Mouse (Mus musculus) limb, embryonic 14.5 days (tissue): ENCODE results near the gene Gjc2. TPM values are rescaled to one million over a fixed set of nuclear protein-coding genes. Genes with fewer than 3 reads are reported as not detected.
A peak's percentile ranks its signal among the peaks of the same experiment; 100 is the strongest.

ENCODE experiments used
- ATAC-seq: fragments of 200-750 bp; cut with Nextera tagmentation; 2 replicates; pipeline ENCODE4 v1.8.0; 2017; ENCODE audit warnings: low read depth, moderate number of reproducible peaks, moderate TSS enrichment; ENCODE audit not compliant: low FRiP score
- DNase-seq: peaks from one replicate; pipeline ENCODE4 v3.0.0-alpha.2; 2015; ENCODE audit warnings: low spot score
- H3K27ac ChIP-seq: fragments of 300-500 bp; sonication (generic); replicated peaks from 2 replicates; pipeline ENCODE4 v1.5.1; 2014; ENCODE audit warnings: low read depth, mild to moderate bottlenecking, low read length, moderate library complexity, mixed read lengths
- H3K27me3 ChIP-seq: fragments of 300-500 bp; sonication (generic); 2 replicates; pipeline ENCODE4 v1.6.1; 2014; ENCODE audit warnings: low read length, mixed read lengths; ENCODE audit not compliant: control insufficient read depth, insufficient read depth
- H3K36me3 ChIP-seq: fragments of 300-500 bp; sonication (generic); 2 replicates; pipeline ENCODE4 v1.6.1; 2014; ENCODE audit warnings: mild to moderate bottlenecking, low read length, moderate library complexity, mixed read lengths; ENCODE audit not compliant: control insufficient read depth, insufficient read depth
- H3K4me1 ChIP-seq: fragments of 300-500 bp; sonication (generic); 2 replicates; pipeline ENCODE4 v1.6.1; 2014; ENCODE audit warnings: antibody characterized with exemption, low read length, mixed read lengths; ENCODE audit not compliant: control insufficient read depth, insufficient read depth
- H3K4me2 ChIP-seq: fragments of 300-500 bp; sonication (generic); replicated peaks from 2 replicates; pipeline ENCODE4 v1.6.1; 2014; ENCODE audit warnings: low read depth, mild to moderate bottlenecking, low read length, moderate library complexity; ENCODE audit not compliant: severe bottlenecking
- H3K4me3 ChIP-seq: fragments of 300-500 bp; sonication (generic); replicated peaks from 2 replicates; pipeline ENCODE4 v1.5.1; 2014; ENCODE audit warnings: low read length
- H3K9ac ChIP-seq: fragments of 300-500 bp; sonication (generic); 2 replicates; pipeline ENCODE4 v1.6.1; 2014; ENCODE audit warnings: mild to moderate bottlenecking, low read depth, low read length, moderate library complexity; ENCODE audit not compliant: severe bottlenecking
- H3K9me3 ChIP-seq: fragments of 300-500 bp; sonication (generic); 2 replicates; pipeline ENCODE4 v1.6.1; 2016; ENCODE audit warnings: low read length; ENCODE audit not compliant: control insufficient read depth
- POLR2A ChIP-seq: fragments of 200-500 bp; IDR thresholded peaks from 2 replicates; pipeline ENCODE4 v1.8.0; 2012; ENCODE audit warnings: inconsistent platforms, mild to moderate bottlenecking, moderate library complexity, borderline replicate concordance; ENCODE audit not compliant: insufficient read depth, insufficient read length; ENCODE audit errors: extremely low read depth
- WGBS: fragments of 180-500 bp; shearing (Covaris S2); extraction: QIAGEN DNeasy Blood & Tissue Kit; methylation state at CpG from one replicate; pipeline ENCODE4 v1.1.7; 2014; 5-methylcytosine and 5-hydroxymethylcytosine counted together
- polyA plus RNA-seq, 2 experiments: library from polyadenylated mRNA; depleted of rRNA in 1 of 2; stranded (reverse) in 1 of 2; unstranded in 1 of 2; fragments of >200 nt; fragmentation: Nextera tagmentation in 1 of 2; extraction: Ambion mirVana in 1 of 2; gene quantifications; 2 replicates each; pipeline versions ENCODE4 v1.2.1 to v1.2.3; 2012 to 2014

The Gjc2 gene
- polyA plus RNA-seq, 2 experiments: 0.36 to 0.78 TPM

DNA sequence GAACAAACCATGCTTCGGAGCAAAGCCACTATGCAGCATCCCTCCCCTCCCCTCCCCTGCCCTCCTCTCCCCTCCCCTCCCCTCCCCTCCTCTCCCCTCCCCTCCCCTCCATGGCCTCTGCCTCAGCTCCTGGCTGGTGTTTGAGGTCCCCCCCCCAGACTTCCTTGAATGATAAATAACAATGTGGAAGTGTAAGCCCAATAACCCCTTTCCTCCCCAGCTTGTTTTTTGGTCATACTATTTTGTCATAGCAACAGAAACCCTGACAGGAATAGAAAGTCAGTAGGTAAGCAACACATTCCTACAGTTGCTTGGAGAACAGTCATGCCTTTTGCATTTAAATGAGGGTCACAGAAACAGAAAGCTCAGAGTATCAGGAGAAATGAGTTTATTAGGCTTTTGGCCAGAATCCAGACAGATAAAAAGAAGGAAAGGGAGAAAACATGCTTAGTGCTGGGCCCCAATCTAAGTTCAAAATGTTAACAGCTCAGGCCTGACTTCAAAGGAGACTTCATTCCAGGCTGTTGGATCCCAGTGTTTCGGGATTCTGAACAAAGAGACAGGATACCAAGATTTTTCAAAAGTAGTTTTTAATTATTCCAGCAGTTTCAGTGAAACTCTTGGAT, 17.3 kb downstream of the Gjc2 start:
- ATAC-seq (no peak), DNase-seq (no peak)
- Histone ChIP-seq H3K4me2 (no peak overlapping the region), H3K9me3 (no peaks in the 10 kb centered on the region), H3K4me3 (no peak overlapping the region), H3K27me3 (no peaks in the 10 kb centered on the region), H3K27ac (no peak overlapping the region), H3K36me3 (no peaks in the 10 kb centered on the region), H3K4me1 (peaks cover 11% of the 10 kb centered on the region), H3K9ac (no peak overlapping the region)
- no peak for TF ChIP-seq POLR2A
- WGBS: 47% methylated on average over 2 of the region's 2 CpGs

DNA sequence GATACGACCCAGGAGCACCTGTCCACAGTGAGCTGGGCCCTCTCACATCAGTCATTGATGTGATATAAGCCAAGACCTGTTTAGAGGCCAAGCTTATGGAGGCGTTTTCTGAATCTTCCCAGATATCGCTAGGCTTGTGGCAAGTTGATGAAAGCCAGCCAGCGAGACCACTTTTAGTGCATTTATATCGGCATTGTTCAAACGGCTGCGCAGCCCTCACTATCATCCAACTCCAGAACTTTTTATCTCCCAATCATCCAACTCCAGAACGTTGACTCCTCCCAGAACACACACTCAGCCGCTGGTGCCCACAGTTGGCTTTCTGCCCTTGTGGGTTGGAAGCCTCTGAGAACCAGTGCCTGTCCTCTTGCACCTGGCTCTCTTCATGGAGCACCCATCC, 18.6 kb downstream of the Gjc2 start:
- Histone ChIP-seq H3K27ac (no peak overlapping the region), H3K9ac (no peak overlapping the region), H3K27me3 (no peaks in the 10 kb centered on the region), H3K36me3 (no peaks in the 10 kb centered on the region), H3K4me1 (peaks cover 11% of the 10 kb centered on the region), H3K9me3 (no peaks in the 10 kb centered on the region), H3K4me2 (peak overlapping the region; percentile 70; the same call in 1 of the 2 replicates), H3K4me3 (peak overlapping the region; percentile 78)
- ATAC-seq (no peak), DNase-seq (no peak)
- no peak for TF ChIP-seq POLR2A
- WGBS: 84% methylated on average over 9 of the region's 9 CpGs

DNA sequence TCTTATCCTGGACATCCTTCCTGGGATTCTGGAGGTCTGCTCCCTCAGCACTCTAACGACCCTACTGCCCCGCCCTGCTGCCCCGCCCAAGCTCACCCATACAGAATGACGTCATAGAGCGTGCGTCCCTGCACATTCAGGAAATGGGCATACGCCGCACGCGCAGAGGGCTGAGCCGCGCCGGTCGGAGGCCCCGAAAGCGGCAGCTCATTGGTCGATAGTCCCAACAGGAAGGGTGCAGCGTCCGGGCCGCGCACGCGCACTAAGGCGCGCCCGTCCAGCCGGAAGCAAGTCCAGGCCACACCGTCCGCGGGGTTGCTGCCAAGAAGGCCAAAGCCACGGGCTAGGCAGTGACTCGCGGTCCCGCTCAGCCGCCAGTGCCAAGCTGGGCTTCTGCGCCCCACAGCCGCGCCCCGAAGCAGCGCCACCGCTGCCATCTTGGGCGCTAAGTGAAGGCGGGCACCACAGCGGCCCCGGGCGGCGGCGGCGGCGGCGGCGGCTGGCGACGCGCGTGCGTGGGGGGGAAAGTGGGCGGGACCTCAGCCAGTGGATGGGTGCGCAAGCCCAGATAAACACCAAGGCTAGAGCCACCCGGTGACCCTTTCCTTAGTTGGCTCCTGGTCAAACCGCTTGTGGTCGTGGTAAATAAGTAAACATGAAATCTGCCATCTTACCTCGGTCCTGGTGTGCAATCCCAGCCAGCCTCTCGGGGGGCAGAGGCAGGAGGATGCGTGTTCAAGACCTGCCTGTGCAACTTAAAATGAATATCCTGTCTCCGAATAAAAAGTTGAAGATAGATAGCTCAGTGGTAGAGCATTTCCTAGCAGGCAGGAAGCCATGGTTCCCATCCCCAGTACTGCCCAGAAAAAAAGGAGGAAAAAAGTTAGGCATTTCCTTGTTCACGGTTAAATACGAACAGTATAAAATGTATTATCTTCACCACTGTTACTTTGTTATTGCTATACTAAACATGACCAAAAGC, 19.5 kb downstream of the Gjc2 start, which contains the start of gene Iba57:
TSS of gene Iba57 (minus strand) at position 485 of the 982 bp plus-strand sequence.
- Histone ChIP-seq H3K27ac (peak within 1 kb of the TSS; percentile 98), H3K9me3 (no peaks in the 10 kb centered on the region), H3K4me2 (peak within 1 kb of the TSS; percentile 70), H3K9ac (peak within 1 kb of the TSS; percentile 92), H3K27me3 (no peaks in the 10 kb centered on the region), H3K36me3 (no peaks in the 10 kb centered on the region), H3K4me1 (peaks cover 11% of the 10 kb centered on the region), H3K4me3 (peak within 1 kb of the TSS; percentile 78)
- ATAC-seq (peak; percentile 98), DNase-seq (peak; percentile 98)
- peak; percentile 94; the same call in 1 of the 2 replicates for TF ChIP-seq POLR2A
- 5% methylated on average over 41 of the region's 68 CpGs for WGBS

DNA sequence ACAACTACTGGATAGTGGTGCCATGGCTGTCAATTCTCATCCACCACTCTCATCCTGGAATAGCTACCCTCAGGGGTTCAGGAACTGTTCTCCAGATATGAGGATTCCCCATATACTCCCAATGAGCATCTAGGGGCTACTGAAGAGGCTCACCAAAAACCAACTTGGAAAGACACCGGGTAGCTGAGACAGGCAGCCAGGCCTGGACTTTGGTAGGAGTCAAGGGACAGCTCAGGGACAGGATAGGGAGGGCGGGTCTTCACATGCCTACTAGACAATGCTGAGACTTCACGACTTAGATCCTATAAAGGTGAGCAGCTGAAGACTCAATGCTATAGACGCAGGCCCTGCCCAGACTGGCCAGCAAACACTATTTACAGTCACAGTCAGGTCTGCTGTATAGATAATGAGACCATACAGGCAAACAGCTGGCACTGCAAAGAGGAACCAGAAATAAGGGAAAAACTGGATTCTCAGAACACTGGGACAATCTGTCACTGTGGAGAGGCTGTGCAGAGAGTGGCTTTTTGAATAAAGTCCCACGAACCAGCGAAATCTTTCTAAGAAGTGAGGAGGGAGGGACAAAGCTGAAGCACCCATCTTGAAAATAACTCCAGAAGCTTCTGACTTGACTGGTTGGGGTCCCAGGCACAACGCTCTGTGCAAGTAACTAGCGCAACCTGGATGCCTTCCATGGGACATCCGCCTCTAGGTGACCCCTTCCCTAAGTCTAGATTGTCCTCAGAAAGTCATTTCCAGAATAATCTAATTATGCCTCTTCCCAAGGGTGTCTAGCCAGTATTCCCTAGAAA, 20.4 kb downstream of the Gjc2 start:
- Histone ChIP-seq H3K27ac (peak overlapping the region; percentile 48), H3K9me3 (no peaks in the 10 kb centered on the region), H3K36me3 (peaks cover 6% of the 10 kb centered on the region), H3K4me1 (peaks cover 11% of the 10 kb centered on the region), H3K9ac (peak overlapping the region; percentile 46), H3K27me3 (no peaks in the 10 kb centered on the region), H3K4me2 (peak overlapping the region; percentile 70), H3K4me3 (peak overlapping the region; percentile 78)
- DNase-seq (no peak), ATAC-seq (no peak)
- no peak for TF ChIP-seq POLR2A
- WGBS: 59% methylated on average over 9 of the region's 9 CpGs

DNA sequence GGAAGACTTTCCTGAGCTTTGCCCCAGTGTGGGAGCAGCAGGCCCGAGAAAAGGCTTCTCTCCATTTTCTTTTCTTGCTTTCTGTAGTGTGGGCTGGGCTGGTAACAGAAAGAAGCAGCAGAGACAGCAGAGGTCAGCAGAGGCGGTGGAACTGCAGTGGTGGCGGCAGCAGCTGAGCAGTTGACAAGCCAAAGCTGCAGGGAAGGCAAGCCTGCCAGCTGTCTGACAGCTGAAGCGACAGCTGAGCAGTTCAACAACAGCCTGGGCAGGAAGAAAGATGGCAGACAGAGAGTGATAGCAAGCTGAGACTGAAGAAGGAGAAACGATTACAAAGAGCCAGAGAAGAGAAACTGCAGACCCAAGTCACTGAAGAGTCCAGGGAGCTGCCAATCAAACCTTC, 21.6 kb downstream of the Gjc2 start:
- no peak overlapping the region for H3K4me3 ChIP-seq
- no peaks in the 10 kb centered on the region for H3K9me3 ChIP-seq
- H3K4me1 ChIP-seq: peaks cover 11% of the 10 kb centered on the region
- no peak overlapping the region for H3K4me2 ChIP-seq
- WGBS: 75% methylated on average over 5 of the region's 5 CpGs
- ATAC-seq: no peak
- H3K36me3 ChIP-seq: peaks cover 13% of the 10 kb centered on the region
- H3K9ac ChIP-seq: no peak overlapping the region
- DNase-seq: peak; percentile 61
- no peak for TF ChIP-seq POLR2A
- H3K27me3 ChIP-seq: no peaks in the 10 kb centered on the region
- no peak overlapping the region for H3K27ac ChIP-seq
